Mouse (Mus musculus): ENCODE measurements around the gene Slc12a3.

Slc12a3 gene

GRCm38 (mm10) chr8:94409523-94409922 lies 80.5 kb downstream of the Slc12a3 start:
- DNase-seq: no peak

- DNase-seq: no peak
Measured at GRCm38 (mm10) chr8:94412518-94412917, 83.5 kb downstream of the Slc12a3 start.

- DNase-seq: no peak
Measured at GRCm38 (mm10) chr8:94413509-94413908, 84.5 kb downstream of the Slc12a3 start.

- no peak for DNase-seq
Measured at GRCm38 (mm10) chr8:94415218-94415617, 86.2 kb downstream of the Slc12a3 start.

Measured in spleen, adult 18-20 months (tissue).